Mouse (Mus musculus) CH12.LX (cell line): ENCODE measurements around the gene Nsun5. TPM values are rescaled to one million over a fixed set of nuclear protein-coding genes. Genes with fewer than 3 reads are reported as not detected.
A peak's percentile ranks its signal among the peaks of the same experiment; 100 is the strongest.
"Not testable (repeated sequence)": the region's sequence is repeated elsewhere in the genome, so short reads cannot be mapped to it uniquely, and the experiment has no call there.

Experiments
- DNase-seq: peaks from one replicate; pipeline ENCODE4 v3.0.0-alpha.2; 2013; ENCODE audit errors: extremely low read depth
- H3K27ac ChIP-seq: 2 replicates; pipeline ENCODE4 v1.5.1; 2012; ENCODE audit warnings: low read depth, mild to moderate bottlenecking, control low read depth, moderate library complexity; ENCODE audit not compliant: insufficient read depth
- H3K27me3 ChIP-seq: replicated peaks from 2 replicates; pipeline ENCODE3; 2012; ENCODE audit warnings: inconsistent platforms
- H3K36me3 ChIP-seq, 2 experiments: replicated peaks in 1 of 2; 2 replicates each; pipeline versions ENCODE3 to v1.6.1; 2012; ENCODE audit warnings: inconsistent platforms in 1 of 2, low read length in 1 of 2, mild to moderate bottlenecking in 1 of 2, mixed read lengths in 1 of 2, moderate library complexity in 1 of 2; ENCODE audit not compliant: control insufficient read depth in 1 of 2, insufficient read depth in 1 of 2
- H3K4me1 ChIP-seq, 2 experiments: 2 replicates each; pipeline ENCODE4 v1.6.1; 2012; ENCODE audit warnings: inconsistent platforms in 1 of 2, moderate library complexity in 1 of 2; ENCODE audit not compliant: insufficient read depth in 2 of 2, control insufficient read depth in 1 of 2
- H3K4me2 ChIP-seq: 2 replicates; pipeline ENCODE4 v1.6.1; 2012; ENCODE audit warnings: low read depth, mild to moderate bottlenecking, control low read depth; ENCODE audit not compliant: poor library complexity, insufficient read depth, severe bottlenecking
- H3K4me3 ChIP-seq, 3 experiments: fragments of 150-350 bp in 1 of 3; sonication (generic) in 1 of 3; replicated peaks in 1 of 3; 2 replicates each; pipeline versions ENCODE3 to v1.5.1; 2011 to 2012; ENCODE audit warnings: low read depth in 2 of 3, low read length in 2 of 3, mild to moderate bottlenecking in 2 of 3, moderate library complexity in 2 of 3, control low read depth in 1 of 3, improper control_type of control experiment in 1 of 3, inconsistent platforms in 1 of 3, mixed read lengths in 1 of 3; ENCODE audit not compliant: poor library complexity in 1 of 3
- H3K79me2 ChIP-seq: replicated peaks from 2 replicates; pipeline ENCODE4 v1.6.1; 2012; ENCODE audit warnings: mild to moderate bottlenecking, moderate library complexity; ENCODE audit not compliant: control insufficient read depth, poor library complexity, insufficient read depth, severe bottlenecking; ENCODE audit errors: extremely low read depth
- H3K9ac ChIP-seq: 2 replicates; pipeline ENCODE4 v1.6.1; 2012; ENCODE audit warnings: low read depth, mild to moderate bottlenecking, control low read depth, moderate library complexity; ENCODE audit not compliant: insufficient read depth
- H3K9me3 ChIP-seq: replicated peaks from 2 replicates; pipeline ENCODE3; 2012; ENCODE audit warnings: low read length, inconsistent platforms, mixed read lengths
- CHD1 ChIP-seq: IDR thresholded peaks from 2 replicates; pipeline ENCODE4 v1.6.1; 2012; ENCODE audit warnings: low read depth, low read length, improper control_type of control experiment, inconsistent platforms
- E2F4 ChIP-seq: IDR thresholded peaks from 2 replicates; pipeline ENCODE4 v1.6.1; 2011; ENCODE audit warnings: low read depth, low read length, improper control_type of control experiment; ENCODE audit not compliant: insufficient replicate concordance
- HCFC1 ChIP-seq: IDR thresholded peaks from 2 replicates; pipeline ENCODE4 v1.6.1; 2012; ENCODE audit warnings: low read depth, mild to moderate bottlenecking, inconsistent platforms, low read length, improper control_type of control experiment
- JUN ChIP-seq: IDR thresholded peaks from 2 replicates; pipeline ENCODE4 v1.6.1; 2011; ENCODE audit warnings: low read depth, mild to moderate bottlenecking, low read length, improper control_type of control experiment, moderate library complexity; ENCODE audit not compliant: insufficient read depth
- MAX ChIP-seq: IDR thresholded peaks from 2 replicates; pipeline ENCODE4 v1.6.1; 2011; ENCODE audit warnings: low read length, improper control_type of control experiment
- MEF2A ChIP-seq: IDR thresholded peaks from 2 replicates; pipeline ENCODE4 v1.6.1; 2014; ENCODE audit warnings: low read depth, mild to moderate bottlenecking, inconsistent platforms, low read length, improper control_type of control experiment, borderline replicate concordance
- MXI1 ChIP-seq: IDR thresholded peaks from 2 replicates; pipeline ENCODE4 v1.6.1; 2011; ENCODE audit warnings: mild to moderate bottlenecking, low read depth, low read length, improper control_type of control experiment
- MYC ChIP-seq: IDR thresholded peaks from 2 replicates; pipeline ENCODE4 v1.6.1; 2011; ENCODE audit warnings: low read depth, mild to moderate bottlenecking, improper control_type of control experiment, low read length
- NELFE ChIP-seq: IDR thresholded peaks from 2 replicates; pipeline ENCODE4 v1.6.1; 2011; ENCODE audit warnings: low read depth, low read length, improper control_type of control experiment
- PAX5 ChIP-seq: IDR thresholded peaks from 2 replicates; pipeline ENCODE4 v1.6.1; 2012; ENCODE audit warnings: low read length, inconsistent platforms, mixed read lengths
- POLR2A ChIP-seq: IDR thresholded peaks from 2 replicates; pipeline ENCODE4 v1.6.1; 2011; ENCODE audit warnings: low read depth, mild to moderate bottlenecking, improper control_type of control experiment, low read length
- RCOR1 ChIP-seq: conservative IDR thresholded peaks from 2 replicates; pipeline ENCODE4 v1.6.1; 2012; ENCODE audit warnings: low read depth, mild to moderate bottlenecking, inconsistent platforms, low read length, improper control_type of control experiment
- SIN3A ChIP-seq: IDR thresholded peaks from 2 replicates; pipeline ENCODE4 v1.6.1; 2012; ENCODE audit warnings: low read length, improper control_type of control experiment, inconsistent platforms
- ZC3H11A ChIP-seq: IDR thresholded peaks from 2 replicates; pipeline ENCODE4 v1.6.1; 2012; ENCODE audit warnings: low read depth, mild to moderate bottlenecking, inconsistent platforms, low read length, improper control_type of control experiment
- dilution Hi-C: fragments of 300-500 bp; cut with MboI; formaldehyde crosslinking; loops from 2 replicates; pipeline ENCODE4 v1.14.3; 2020; ENCODE audit warnings: low sequenced_read_pairs; ENCODE audit not compliant: extremely low pct_unique_long_range_greater_than_20kb, extremely low pct_ligation_motif_present
- in situ Hi-C: fragments of 300-500 bp; cut with MboI; formaldehyde crosslinking; loops from 3 replicates; pipeline ENCODE4 v1.14.3; 2019; ENCODE audit warnings: low sequenced_read_pairs, low pct_ligation_motif_present, low pct_unique_long_range_greater_than_20kb, mixed read lengths
- polyA plus RNA-seq: library from polyadenylated mRNA; unstranded; fragments of >175 nt; gene quantifications from 2 replicates; pipeline ENCODE4 v1.2.1, GENCODE M21; 2012; ENCODE audit warnings: low read depth; ENCODE audit not compliant: insufficient read length
- total RNA-seq, 2 experiments: library from RNA; depleted of rRNA; stranded (reverse); fragments of 300-350 nt in 1 of 2; fragments of >200 nt in 1 of 2; gene quantifications; 2 replicates each; pipeline ENCODE4 v1.2.3; 2012 to 2014

Nsun5 gene
- total and polyA plus RNA-seq, 3 experiments = 27.6 to 36.6 (median 30.9) TPM

DNA sequence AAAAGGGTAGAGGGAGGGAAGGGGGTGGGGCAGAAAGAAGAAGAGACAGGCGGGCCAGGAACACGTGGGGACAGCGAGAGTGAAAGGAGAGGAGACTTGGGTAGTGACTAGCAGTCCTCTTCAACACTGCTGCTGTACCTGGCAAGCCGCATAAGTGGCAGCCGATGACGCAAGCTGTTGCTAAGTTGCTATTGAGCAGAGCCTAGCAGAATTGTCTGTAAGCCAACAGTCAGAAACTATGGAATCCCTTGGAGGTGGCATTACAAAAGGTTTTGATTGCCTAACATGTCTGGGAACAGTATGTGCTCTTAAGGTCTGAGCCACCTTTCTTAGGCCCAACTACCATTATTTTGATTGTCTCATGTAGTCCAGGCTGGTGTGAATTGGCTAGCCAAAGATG is 1.4 kb upstream of the Nsun5 start:
- no peak for DNase-seq
- peaks cover 2% of the 10 kb centered on the region for H3K9me3 ChIP-seq
- in situ Hi-C loops (no loop called here), dilution Hi-C loops (no loop called here)
- H3K27ac ChIP-seq = no peak overlapping the region
- H3K36me3 ChIP-seq = peaks cover 13 to 20% of the 10 kb centered on the region in 2 experiments
- no peak overlapping the region for H3K9ac ChIP-seq
- no peak overlapping the region for H3K4me2 ChIP-seq
- TF ChIP-seq RCOR1 (no peak), MEF2A (no peak), CHD1 (no peak), NELFE (no peak), JUN (no peak), MYC (no peak), MAX (no peak), HCFC1 (no peak), POLR2A (no peak), MXI1 (no peak), ZC3H11A (no peak), PAX5 (no peak)
- peaks cover 28% of the 10 kb centered on the region for H3K27me3 ChIP-seq
- peaks cover 3 to 17% of the 10 kb centered on the region in 2 experiments; a peak in 3 of 4 replicates for H3K4me1 ChIP-seq
- H3K79me2 ChIP-seq = peaks cover 17% of the 10 kb centered on the region
- no peak overlapping the region for H3K4me3 ChIP-seq

DNA sequence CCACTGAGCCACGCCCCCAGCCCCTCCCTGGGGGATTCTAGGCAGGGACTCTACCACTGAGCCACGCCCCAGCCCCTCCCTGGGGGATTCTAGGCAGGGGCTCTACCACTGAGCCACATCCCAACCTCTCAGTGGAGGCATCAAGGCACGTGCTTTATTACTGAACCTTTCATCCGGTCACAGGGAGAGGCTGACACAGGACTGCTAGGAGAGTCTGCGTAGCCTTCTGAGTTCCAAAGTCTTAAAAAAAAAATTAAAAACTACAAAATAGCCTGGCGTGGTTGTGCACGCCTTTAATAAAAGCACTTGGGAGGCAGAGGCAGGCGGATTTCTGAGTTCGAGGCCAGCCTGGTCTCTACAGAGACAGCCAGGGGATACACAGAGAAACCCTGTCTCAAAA is 557 bp upstream of the Nsun5 start:
- dilution Hi-C loops, DNase-seq, H3K27ac ChIP-seq, in situ Hi-C loops, H3K9me3 ChIP-seq: not testable (repeated sequence)
- peaks cover 22 to 29% of the 10 kb centered on the region in 2 experiments for H3K36me3 ChIP-seq
- peak overlapping the region; percentile 82 for H3K4me2 ChIP-seq
- H3K4me1 ChIP-seq = peaks cover 3 to 17% of the 10 kb centered on the region in 2 experiments; a peak in 3 of 4 replicates
- peaks cover 21% of the 10 kb centered on the region for H3K27me3 ChIP-seq
- H3K4me3 ChIP-seq = peak overlapping the region; percentile 78 to 100 (median 94)
- H3K79me2 ChIP-seq = peaks cover 17% of the 10 kb centered on the region
- peak overlapping the region; percentile 81 for H3K9ac ChIP-seq

DNA sequence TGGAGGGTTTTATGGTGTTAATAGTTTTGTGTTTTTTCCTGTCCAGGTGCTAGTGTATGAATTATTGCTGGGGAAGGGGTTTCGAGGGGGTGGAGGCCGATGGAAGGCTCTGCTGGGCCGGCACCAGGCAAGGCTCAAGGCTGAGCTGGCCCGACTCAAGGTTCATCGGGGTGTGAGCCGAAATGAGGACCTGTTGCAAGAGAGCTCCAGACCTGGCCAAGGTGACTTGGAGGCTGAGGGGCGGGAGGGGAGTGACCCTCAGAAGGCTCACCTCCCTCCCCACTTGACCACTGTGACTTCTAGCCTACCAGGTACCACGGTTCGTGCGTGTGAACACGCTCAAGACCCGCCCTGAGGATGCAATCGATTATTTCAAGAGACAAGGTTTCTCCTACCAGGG is 1.4 kb downstream of the Nsun5 start:
- Histone ChIP-seq H3K27me3 (peaks cover 2% of the 10 kb centered on the region), H3K4me1 (peaks cover 3 to 17% of the 10 kb centered on the region in 2 experiments; a peak in 3 of 4 replicates), H3K27ac (no peak overlapping the region), H3K79me2 (peaks cover 17% of the 10 kb centered on the region), H3K9me3 (peaks cover 5% of the 10 kb centered on the region), H3K9ac (no peak overlapping the region), H3K4me2 (no peak overlapping the region), H3K4me3 (no peak overlapping the region), H3K36me3 (peaks cover 42 to 49% of the 10 kb centered on the region in 2 experiments)
- no peak for DNase-seq
- dilution Hi-C loops = no loop called here
- no peak for TF ChIP-seq E2F4
- no peak for TF ChIP-seq SIN3A
- in situ Hi-C loops = no loop called here
